Mouse (Mus musculus) thymus, postnatal 0 days (tissue): Measurements from ENCODE around the gene Catsper1. TPM values are rescaled to one million over a fixed set of nuclear protein-coding genes. Genes with fewer than 3 reads are reported as not detected.
"Not testable (repeated sequence)": the region's sequence is repeated elsewhere in the genome, so short reads cannot be mapped to it uniquely, and the experiment has no call there.

ENCODE experiments used
- DNase-seq: peaks from one replicate; pipeline ENCODE4 v3.0.0-alpha.2; 2015; ENCODE audit warnings: low spot score
- polyA plus RNA-seq: library from polyadenylated mRNA; unstranded; fragments of >200 nt; fragmentation: Nextera tagmentation; extraction: Ambion mirVana; gene quantifications from 2 replicates; pipeline ENCODE4 v1.2.1, GENCODE M21; 2015

Gene Catsper1
- polyA plus RNA-seq, 1 experiment from 2014 or later = not detected

- not testable (repeated sequence) for DNase-seq
Measured at GRCm38 (mm10) chr19:5349502-5349873, 13.9 kb downstream of the Catsper1 start, which contains the start of gene Cst6. Gene Cst6 (minus strand): TSS chr19:5349574.

DNA sequence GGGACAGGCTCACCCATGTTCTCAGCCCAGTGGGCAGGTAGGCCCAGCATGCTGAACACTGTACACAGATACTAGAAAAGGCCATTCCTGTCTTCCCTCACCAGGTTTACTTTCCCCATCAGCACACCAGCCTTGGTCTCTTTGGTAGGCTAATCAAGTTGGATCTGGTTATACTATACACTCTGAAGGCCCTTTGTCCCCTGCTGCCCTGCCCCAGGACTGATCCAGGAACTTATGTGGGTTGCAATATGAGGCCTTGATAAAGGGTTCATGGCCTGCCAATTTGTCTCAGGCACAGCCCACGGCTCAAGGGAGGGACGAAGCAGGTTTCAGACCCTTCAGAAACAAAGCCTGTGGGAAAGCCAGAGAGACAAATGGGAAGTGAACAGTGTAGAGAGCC lies 18.1 kb downstream of the Catsper1 start:
- DNase-seq = no peak

DNA sequence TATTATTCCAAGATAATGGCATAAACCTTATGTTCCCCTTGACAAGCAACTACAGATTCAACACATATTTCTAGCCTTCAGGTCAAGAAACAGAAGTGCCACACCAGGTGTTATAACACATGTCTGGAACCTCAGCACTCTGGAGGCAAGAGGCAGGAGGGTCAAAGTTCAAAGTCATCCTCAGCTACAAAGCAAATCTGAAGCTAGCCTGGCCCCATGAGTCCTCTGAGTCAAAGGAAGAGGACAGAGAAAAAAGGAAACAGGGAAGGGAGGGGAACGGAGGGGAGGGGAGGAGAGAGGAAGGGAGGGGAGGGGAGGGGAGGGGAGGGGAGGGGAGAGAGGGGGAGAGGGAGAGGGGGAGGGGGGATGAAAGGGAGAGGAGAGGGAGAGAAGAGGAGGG lies 20.5 kb downstream of the Catsper1 start:
- no peak for DNase-seq

DNA sequence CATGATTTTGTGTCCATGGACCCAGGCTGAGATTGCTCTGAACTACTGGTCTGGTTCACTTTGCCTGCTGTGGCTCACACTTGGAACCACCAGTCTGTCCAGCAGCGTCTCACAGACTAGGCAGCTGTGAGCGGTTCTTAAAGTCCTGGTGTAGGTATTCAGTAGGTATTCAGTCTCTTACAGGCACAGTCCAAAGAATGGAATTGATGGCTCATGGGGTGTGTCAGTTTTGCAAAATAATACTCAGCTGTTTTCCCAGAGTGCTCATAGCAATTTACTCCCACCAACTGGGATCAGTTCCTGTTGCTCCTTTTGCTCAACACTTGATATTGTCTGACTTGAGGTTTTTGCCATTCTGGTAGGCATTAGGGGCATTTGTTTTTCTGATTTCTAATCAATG lies 26.6 kb downstream of the Catsper1 start:
- no peak for DNase-seq

DNA sequence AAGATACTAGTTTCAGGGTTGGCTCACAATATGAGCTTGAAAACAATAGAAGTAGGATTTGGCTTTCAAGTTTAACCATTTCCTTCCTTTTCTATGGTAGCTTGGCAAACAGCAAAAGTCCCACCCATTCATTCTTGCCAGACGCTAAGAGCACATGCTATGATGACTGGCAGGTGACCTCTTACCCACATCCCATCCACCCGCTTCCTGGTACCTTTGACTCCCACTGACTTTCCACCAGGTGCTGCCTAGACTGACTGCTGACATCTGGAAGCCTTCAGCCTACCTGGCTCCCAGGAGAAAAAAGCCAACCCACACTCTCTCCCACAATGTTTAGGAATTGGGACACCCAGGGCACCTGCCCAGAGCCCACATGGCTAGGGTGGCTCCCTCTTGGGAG lies 28.6 kb downstream of the Catsper1 start:
- DNase-seq = peak; percentile 14

DNA sequence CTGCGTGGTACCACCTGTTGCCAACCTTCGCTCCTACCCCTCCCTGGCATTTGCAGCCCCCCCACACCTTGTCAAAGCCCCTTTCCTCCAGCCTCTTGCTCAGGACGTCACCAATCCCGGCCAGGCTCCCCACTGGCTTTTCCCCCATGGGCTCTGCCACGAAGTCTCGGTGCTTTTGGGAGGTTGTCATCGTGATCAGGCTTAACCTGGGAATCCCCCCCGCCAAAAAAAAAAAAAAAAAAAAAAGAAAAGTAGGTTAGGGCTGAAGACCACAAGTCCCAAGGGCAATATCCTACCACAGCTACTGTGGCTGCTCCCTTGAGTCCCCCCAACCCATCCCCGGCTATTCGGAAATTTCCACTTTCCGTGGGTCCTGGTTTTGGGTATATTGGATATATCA lies 30.2 kb downstream of the Catsper1 start:
- no peak for DNase-seq

DNA sequence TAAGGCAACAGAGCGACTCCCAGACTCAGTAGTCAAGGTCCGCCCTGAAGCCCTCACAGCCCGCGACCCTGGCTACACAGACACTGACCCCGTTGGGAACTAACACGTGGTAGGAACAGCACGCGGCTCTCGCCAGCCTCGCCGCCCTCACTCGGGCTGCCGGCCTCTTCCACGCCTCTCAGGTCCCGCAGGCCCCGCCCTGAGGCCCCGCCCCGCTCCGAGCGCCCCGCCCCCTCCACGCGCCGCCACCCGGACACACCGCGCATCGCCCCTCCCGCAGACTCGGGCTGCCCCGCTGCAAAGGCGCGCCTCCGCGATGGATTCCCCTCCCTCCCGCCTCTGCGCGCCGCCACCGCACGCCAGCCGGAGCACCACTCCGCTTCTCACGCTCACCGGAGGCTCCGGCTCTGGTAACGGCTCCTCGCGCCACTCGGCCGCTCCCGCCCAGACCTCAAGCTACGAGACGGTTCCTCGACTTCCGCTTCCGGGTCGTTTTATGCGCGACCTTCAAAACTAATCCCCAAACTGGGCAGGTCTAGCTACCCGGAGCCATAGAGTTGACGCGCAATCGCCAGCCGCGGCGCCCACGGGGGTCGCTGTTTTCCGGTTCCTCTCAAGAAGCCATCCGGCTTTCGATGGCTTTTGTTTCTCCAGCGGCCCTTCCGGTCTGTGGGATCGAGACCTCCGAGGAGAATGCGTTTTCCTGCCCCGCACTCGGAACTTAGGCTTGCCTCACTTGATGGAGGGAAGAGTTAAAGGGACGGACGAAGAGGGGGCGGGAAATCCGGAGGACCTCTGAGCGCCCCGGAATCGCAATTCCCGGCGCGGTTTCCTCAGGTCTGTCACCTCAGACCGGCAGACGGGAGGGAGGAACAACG lies 30.9 kb downstream of the Catsper1 start, which contains the start of gene Eif1ad:
TSS of gene Eif1ad (plus strand) at position 567 of the 878 bp plus-strand sequence.
- DNase-seq = peak; percentile 97

DNA sequence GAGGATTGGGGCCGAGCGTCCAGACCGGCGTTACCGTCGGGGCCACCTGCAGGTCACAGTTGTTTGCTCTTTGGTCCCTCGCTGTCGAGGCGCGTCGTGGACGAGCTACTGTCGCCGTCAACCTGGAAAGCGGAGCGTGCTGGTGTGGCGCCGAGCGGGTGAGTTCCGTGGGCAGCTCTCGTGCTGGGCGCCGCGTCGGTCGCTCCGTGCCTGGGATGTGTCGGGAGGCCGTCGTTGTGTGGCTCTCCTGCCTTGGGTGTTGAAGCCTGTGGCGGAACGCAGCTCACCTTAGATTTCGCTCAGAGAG lies 31.5 kb downstream of the Catsper1 start, which contains the start of gene Banf1:
TSS of gene Banf1 (minus strand) at position 116 of the 307 bp plus-strand sequence.
- no peak for DNase-seq

GRCm38 (mm10) chr19:5367455-5367854 lies 31.9 kb downstream of the Catsper1 start:
- DNase-seq = peak; percentile 18

- no peak for DNase-seq
Measured at GRCm38 (mm10) chr19:5370932-5371331, 35.4 kb downstream of the Catsper1 start.

DNA sequence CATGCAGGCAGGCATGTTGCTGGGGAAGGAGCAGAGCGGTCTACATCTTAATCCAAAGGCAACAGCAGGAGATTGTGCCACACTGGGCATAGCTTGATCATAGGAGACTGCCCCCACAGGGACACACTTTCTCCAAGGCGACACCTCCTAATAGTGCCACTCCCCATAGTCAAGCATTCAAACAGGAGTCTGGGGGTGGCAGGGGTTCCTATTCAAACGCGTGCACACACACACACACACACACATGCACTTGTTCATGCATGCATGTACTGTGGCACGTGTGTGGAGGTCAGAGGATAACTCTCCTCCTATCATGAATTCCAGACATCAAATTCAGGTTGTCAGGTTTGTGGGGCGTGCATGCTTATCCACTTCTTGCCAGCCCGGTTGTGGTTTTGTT lies 37.2 kb downstream of the Catsper1 start:
- no peak for DNase-seq

GRCm38 (mm10) chr19:5374177-5374576 lies 38.6 kb downstream of the Catsper1 start:
- no peak for DNase-seq

- no peak for DNase-seq
Measured at GRCm38 (mm10) chr19:5374748-5375147, 39.2 kb downstream of the Catsper1 start.

- no peak for DNase-seq
Measured at GRCm38 (mm10) chr19:5377446-5377845, 41.9 kb downstream of the Catsper1 start.

GRCm38 (mm10) chr19:5383326-5383725 lies 47.8 kb downstream of the Catsper1 start:
- no peak for DNase-seq

- DNase-seq = no peak
Measured at GRCm38 (mm10) chr19:5384715-5385114, 49.2 kb downstream of the Catsper1 start.

GRCm38 (mm10) chr19:5388011-5388441 lies 52.5 kb downstream of the Catsper1 start:
- DNase-seq = no peak

GRCm38 (mm10) chr19:5388588-5389242 lies 53.2 kb downstream of the Catsper1 start, which contains the start of gene Sart1:
Gene Sart1 (minus strand): TSS chr19:5388703.
- peak; percentile 97 for DNase-seq

- peak; percentile 87 for DNase-seq
Measured at GRCm38 (mm10) chr19:5389647-5390046, 54.1 kb downstream of the Catsper1 start.

GRCm38 (mm10) chr19:5390416-5390815 lies 54.9 kb downstream of the Catsper1 start:
- DNase-seq = no peak

- DNase-seq = no peak
Measured at GRCm38 (mm10) chr19:5392892-5393291, 57.4 kb downstream of the Catsper1 start.
